Mouse (Mus musculus): ENCODE measurements around the gene Dnah7a. TPM values are rescaled to one million over a fixed set of nuclear protein-coding genes. Genes with fewer than 3 reads are reported as not detected.
"Not testable (repeated sequence)": the region's sequence is repeated elsewhere in the genome, so short reads cannot be mapped to it uniquely, and the experiment has no call there.

The Dnah7a gene
- total RNA-seq, 1 experiment from 2014 or later = not detected

DNA sequence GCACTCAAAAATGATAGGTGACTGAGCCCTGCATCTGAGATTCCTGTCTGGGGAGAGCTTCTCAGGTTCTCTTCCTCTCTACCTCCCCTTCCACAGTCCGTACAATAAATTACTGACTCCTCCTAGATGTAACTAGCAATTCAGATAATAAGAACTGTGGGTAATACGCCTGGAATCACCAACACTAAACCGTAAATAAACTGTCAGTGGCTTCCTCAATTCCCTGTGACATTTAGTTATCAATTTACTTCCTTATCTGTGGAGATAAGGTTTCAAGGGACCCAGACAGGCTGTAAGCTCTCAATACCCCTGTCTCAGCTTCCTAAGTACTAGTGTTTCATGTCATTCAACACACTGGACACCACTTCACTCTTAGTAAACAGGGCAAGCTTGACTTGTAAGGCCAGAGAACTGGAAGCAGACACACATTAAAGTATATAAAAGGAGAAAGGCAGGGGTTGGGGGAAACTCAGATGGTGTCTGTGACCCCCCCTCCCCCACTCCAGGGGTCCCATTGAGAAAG is 300.7 kb downstream of the Dnah7a start:
- no peak for ATAC-seq (replicated peaks; ENCODE audit: low read depth, poor library complexity, severe bottlenecking)

DNA sequence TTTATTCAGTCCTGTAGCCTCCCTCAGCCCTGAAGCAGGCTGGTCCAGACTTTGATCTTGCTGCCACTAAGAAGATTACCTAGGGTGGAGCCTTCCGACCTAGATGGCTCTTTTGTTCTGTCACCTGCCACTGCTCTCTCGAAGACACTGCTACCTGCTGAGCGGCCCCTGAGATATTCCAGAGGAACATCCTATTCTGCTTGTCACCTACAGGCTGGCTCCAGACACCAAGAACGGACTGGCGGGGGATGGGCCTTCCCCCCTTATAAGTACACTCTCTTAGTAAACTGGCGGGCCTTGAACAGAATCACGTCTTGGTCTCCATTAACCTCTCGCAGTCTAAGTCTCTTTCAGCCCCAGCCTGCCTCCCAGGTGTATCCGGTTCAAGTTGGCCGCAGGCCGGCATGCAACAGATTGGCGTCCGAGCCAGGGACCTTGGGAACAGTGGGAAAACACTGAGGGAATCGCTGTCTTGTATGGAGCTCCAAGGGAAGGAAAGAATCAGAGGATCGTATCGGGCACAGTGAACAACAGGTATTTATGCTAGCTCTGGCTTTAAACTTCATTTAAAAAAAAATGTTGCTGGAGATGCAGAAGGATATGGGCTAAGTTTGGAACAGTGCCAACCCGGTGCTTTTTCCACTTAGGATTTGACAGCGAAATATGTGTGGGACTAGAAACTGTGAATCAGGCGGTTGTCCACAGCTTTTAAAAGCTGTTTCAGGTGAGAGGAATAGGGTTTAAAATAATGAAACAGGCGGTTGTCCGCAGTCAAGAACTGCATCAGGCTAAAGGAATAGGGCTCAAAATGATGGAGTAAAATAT is 312.4 kb downstream of the Dnah7a start:
- ATAC-seq (replicated peaks; ENCODE audit: low read depth, poor library complexity, severe bottlenecking) = not testable (repeated sequence)

DNA sequence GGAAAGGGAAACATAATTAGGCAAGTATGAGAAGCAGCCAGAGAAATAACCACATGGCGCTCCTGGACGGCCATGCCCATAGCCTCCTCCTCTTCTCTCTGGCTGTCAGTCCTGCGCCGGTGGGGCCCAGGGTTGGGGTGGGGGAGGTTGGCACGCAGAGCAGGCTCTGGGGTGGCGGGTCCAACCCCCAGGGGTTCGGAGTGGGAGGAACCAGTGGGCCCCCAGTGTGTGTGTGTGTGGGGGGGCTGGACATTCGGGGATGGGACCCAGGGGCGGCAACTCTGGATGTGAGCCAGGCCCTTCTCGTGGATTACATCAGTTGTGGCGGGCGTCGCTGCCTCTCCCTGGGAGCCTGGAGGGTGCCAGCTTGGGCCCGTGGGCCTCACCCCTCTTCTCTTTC is 317.8 kb downstream of the Dnah7a start:
- ATAC-seq (replicated peaks; ENCODE audit: low read depth, poor library complexity, severe bottlenecking) = no peak

DNA sequence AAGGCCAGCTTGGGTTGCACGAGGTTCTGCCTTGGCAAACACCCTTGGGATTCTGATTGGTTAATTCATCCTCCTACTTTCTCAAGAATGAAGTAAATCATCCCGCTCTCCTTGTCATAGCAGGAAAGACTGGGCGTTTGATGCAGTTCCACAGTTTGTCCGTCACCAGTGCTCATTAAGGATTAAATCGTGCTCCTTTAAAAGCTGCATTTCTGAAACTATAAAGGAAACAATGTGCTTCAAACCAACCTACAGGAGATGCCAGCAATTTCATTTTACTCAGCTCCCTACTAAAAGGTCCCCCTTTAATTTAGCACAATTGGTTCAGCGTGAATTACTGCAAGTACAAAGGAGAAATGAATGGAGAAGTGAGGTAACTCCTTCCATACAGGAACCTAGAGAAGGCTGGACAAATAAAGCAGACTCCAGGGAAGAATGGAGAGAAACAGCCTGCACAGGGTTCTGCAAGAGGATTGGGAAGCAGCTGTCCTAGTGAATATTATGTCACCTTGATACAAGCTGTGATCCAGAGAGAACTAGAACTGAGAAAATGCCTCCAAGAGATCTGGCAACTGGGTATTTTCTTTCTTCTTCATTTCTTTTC is 322.4 kb downstream of the Dnah7a start:
- ATAC-seq (replicated peaks; ENCODE audit: low read depth, poor library complexity, severe bottlenecking) = no peak

DNA sequence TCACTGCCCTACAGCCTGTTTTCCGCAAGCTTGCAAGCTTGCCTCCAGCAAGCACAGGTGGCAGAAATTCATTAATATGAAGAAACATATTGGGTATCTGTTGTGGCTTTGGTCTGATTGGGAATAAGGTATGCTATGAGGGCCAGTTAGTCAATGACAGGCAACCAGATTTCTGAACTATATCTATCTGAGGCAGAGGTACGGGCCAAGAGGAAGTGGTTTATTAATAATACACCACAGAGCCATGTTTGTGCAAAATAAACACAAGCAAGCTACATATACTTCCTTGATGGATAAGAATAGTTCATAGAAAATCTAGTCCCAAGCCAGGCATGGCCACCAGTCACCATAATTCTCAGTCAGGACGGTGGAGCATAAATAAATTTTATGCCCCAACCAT is 328.9 kb downstream of the Dnah7a start:
- no peak for ATAC-seq (replicated peaks; ENCODE audit: low read depth, poor library complexity, severe bottlenecking)

DNA sequence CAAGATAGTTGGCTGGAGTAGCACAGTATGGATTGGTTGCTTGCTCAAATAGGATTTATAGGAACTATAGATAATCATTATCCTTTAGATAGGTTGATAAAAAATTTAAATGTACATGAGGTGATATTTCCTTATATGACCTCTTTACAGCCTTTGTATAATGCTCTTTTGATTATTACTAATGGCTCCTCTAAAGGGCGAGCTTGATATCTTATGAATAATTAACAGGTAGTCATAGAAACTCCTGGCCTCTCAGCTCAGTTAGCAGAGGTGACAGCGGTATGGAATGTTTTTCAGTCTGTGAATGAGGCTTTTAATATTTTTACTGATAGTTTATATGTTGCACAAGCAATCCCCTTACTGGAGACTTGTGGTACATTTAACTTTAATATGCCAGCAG is 330.6 kb downstream of the Dnah7a start:
- ATAC-seq (replicated peaks; ENCODE audit: low read depth, poor library complexity, severe bottlenecking) = not testable (repeated sequence)

DNA sequence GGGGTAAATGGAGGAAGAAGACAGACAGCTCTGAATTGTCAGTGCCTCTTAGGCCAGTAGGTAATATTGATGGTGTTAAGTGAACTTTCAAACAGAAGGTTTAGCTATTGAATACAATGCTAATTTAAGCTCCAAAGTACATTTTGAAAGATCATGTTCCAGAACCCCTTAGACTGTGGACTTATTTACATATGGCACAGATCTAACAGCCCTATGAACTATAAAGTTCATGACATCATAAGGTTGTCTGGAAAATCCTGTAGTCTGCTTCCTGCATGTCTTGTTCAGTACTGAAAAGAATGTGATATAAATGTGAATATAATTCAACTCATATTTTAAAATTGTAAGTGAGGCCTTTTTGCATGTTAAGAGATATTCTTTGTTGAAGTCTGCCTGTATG is 347.6 kb downstream of the Dnah7a start:
- no peak for ATAC-seq (replicated peaks; ENCODE audit: low read depth, poor library complexity, severe bottlenecking)

DNA sequence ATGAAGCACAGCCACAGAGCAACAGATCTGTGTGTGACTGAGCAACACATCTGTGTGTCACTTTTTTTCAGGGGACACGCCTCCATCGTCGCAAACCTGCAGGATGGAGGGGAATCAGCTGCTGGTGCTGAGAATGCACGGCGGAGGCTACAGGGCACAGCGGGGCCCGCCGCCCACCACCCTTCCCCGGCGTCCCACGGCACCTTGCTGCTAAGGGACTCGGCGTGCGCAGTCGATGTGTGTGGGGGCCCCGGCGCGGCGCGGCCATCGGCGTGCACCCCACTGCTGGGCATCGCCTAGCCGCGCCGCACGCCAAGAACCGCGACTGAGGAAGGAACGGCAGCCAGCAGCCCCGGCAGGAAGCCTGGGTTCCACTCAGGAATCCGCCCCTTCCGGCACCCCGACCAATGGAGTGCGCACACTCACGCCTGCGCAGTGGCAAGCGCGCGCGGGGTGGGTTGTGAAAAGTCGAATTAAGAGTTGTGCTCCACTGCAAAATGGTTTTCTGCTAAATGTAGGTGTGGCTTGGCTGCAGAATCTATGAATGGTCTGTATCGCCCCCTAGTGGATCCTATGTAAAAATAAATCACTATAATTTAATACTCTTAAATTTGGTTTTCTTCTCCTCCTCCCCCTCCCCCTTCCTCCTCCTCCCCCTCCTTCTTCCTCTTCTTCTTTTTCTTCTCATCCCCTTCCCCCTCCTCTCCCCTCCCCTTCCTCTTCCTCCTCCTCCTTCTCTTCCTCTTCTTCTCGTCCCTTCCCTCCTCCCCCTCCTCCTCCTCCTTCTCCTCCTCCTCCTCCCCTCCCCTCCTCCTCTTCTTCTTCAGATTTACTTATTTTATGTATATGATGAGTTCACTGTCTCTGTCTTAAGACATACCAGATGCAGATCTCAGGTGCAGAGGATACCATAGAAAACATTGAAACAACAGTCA is 354.0 kb downstream of the Dnah7a start, which contains the start of the genes Asdurf, Gm28551 and Asnsd1:
Gene Asdurf (minus strand): TSS at position 293 of the 935 bp plus-strand sequence.
Gene Gm28551 (minus strand): TSS at position 341 of the 935 bp plus-strand sequence.
Gene Asnsd1 (minus strand): TSS at position 426 of the 935 bp plus-strand sequence.
- peak; percentile 100 for ATAC-seq (replicated peaks; ENCODE audit: low read depth, poor library complexity, severe bottlenecking)

Other genes with a start within 250 kb of the Dnah7a start
- 49.9 and 61.7 TPM in 2 replicates for gene Stk17b, start 78.4 kb upstream of the Dnah7a start, total RNA-seq (2017)

Data from common myeloid progenitor, adult 5-6 weeks (primary cell).